Mouse (Mus musculus): ENCODE data around the gene Iqsec3. TPM values are rescaled to one million over a fixed set of nuclear protein-coding genes. Genes with fewer than 3 reads are reported as not detected.
A peak's percentile ranks its signal among the peaks of the same experiment; 100 is the strongest.

Gene Iqsec3
- total and polyA plus RNA-seq, 3 experiments, result 3.6 to 6.3 (median 4.9) TPM

- DNase-seq, result peak; percentile 30
Measured at GRCm38 (mm10) chr6:121366537-121366936, 106.9 kb downstream of the Iqsec3 start.

DNA sequence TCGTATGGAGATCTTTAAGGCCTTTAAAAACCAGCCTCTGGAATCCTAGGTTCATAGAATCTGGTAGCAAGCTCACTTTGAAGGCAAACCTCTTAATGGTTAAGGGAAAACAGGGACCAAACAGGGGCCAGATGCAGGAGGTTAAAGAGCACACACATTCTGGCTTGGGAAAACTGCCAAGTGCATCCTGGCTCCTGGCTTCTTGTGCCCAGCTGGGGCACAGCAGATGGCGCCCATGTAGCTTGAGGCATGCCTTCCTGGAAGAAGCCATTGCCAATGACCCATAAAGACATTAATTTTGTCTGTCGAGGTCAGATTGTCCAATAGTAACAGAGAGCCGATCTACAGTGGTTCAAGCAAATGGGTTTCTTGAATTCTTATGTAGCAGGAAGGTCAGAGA is 109.5 kb downstream of the Iqsec3 start:
- DNase-seq, result no peak

GRCm38 (mm10) chr6:121363061-121363460 is 110.4 kb downstream of the Iqsec3 start:
- no peak for DNase-seq

- no peak for DNase-seq
Measured at GRCm38 (mm10) chr6:121357232-121357631, 116.2 kb downstream of the Iqsec3 start.

DNA sequence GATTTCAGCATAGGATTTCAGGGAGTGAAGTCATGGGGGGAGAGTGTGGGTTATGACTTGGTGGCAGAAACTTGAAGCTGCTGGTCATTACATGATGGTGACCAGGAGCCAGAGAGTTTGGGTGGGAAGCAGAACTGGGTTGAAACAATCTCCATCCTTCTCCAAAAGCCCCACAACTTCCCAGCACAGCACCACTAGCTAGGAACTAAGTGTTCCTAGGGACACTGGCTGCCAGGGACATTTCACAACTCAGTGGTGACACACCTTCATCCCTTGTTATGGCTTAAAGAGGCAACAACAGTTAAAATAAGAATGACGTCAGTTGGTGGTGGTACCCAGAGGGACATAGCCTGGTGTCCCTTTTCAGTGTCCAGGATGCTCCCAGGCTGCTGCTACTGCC is 117.4 kb downstream of the Iqsec3 start:
- DNase-seq, result no peak

- DNase-seq, result peak; percentile 62
Measured at GRCm38 (mm10) chr6:121352276-121352675, 121.2 kb downstream of the Iqsec3 start.

DNA sequence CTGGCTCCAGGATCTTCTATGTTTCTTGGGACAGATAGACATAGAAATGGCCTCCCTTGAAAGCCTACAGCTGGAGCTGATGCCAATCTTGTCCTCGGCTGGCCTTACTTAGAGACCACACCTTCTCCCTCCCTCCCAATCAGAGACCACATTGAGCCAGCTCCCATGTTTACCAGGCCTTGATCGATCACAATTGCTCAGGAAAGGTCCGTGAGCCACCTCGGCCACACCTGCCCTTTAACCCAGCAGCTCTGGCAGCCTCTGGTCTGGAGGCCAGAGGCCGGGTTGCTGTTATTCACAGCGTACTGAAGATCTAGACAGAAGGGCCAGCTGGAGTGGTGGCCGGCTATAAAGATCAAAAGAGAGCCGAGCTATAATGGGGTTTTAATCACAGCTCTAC is 127.0 kb downstream of the Iqsec3 start:
- no peak for DNase-seq

DNA sequence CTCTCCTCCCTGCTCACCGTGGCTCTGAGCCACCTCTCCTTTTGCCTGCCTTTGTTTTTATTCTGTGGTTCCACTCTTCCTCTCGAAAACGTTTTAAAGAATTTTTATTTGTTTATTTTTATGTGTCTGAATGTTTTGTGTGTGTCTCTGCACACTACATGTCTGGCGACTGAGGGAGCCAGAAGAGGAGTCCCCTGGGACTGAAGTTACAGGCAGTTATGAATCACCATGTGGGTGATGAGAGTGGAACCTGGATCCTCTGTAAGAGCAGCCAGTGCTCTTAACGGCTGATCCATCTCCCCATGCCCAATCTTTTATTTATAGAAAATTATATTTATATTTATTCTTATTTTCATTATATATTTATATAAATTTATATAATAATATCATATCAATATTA is 129.1 kb downstream of the Iqsec3 start:
- no peak for DNase-seq

DNA sequence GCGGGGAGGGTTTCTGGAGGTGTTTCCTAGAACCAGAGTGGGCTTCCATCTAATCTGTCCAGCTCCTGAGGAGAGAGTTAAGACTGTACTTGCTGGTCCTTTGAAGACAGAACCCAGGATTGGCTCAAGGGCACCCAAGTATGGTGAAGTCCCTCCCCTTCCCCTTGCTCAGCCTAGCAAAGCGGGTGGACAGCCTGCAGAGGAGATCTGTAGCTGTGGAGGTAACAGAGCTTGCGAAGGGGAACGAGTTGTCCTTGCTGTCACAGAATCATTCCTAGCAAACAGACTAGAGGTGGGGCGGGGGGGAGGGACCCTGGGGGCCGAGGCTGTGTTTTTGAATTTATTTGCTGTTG is 129.7 kb downstream of the Iqsec3 start:
- DNase-seq, result no peak

DNA sequence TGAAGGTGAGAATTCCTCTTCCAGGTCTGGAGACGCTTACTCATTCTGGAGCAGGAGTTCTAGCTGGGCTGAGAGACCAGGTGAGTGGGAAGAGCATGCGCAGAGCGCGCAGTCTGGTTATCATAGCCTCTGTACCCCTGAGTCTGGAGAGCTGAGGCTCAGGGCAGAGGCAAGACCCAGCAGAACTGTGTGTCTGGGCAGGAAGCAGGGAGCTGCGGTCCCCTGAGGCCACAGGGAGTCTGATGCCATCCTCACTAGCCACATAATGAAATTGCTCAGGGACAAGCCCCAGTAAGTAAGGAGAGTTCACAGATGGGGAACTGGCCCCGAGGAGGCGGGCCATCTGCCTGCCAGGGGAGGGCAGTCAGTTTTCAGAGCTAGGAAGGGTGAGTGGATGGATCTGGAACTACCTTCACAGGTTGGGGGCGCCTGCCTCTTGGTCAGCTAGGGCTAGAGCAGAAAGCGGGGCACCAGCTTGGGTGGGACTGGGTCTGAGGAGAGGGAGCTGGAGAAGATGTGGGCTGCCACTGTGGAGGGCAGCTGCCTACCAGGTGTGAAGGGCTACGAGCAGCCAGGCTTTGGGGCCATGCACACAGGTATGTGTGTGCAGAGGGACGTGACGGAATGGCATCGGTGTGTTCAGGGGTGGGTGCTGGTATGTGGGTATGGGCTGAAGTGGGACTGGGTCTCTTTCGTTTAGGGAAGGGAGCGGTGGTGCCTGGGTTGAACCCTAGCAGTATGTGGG is 130.3 kb downstream of the Iqsec3 start, which contains the start of gene Slc6a12:
Gene Slc6a12 (plus strand): TSS at position 51 of the 745 bp plus-strand sequence.
- no peak for DNase-seq

GRCm38 (mm10) chr6:121341650-121342049 is 131.8 kb downstream of the Iqsec3 start:
- DNase-seq, result no peak

DNA sequence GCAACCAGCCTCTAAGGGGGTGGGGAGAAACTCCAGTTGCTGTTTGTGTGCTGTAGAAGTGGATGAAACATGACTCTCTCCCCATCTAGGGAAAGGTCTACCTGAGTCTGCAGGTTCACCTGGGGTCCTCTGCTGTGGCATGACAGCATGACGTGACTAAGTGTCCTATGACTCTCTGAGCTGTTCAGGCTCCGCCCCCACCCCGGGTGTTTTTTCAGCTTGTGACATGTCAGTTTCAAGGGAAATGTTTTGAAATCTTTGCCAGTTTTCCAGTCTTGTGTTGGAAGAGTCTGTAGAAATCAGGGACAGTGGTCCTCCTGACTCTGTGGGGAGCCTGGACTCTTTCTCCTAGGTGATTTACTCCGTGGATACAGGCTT is 135.0 kb downstream of the Iqsec3 start:
- DNase-seq, result peak; percentile 26

DNA sequence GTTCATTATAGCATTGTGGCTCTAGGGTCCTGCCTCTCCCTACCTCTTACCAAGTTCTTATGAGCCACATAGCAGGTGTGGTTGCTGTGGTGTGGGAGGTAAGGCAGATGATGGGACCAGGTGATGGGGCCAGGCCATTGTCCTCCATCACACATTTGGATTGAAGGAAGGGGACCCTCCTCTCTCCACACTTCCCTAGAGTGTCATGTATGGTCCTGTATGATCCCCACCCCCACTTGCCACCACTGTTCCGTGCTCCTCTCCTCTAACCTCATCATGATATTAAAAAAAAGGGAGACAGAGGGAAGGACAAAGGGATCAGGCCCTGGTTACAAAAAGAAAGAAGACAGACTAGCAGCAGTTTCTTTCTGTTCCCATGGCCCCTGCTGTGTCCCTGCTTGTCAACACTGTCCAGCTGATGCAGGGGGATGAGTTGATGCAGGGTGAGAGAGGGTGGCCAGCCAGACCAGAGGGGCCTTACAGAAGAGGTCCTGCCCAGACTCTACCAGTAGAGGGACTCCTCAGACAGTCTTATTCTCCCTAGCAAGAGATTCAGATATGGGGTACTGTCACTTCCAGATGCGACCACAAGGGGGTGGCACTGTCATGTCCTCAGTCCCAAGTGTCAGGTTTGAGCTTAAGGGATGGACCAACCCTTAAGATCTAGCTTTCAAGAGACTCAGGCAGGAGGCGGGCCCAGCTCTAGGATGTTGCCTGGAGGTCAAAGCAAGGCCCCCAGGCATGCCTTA is 135.5 kb downstream of the Iqsec3 start:
- peak; percentile 83 for DNase-seq

GRCm38 (mm10) chr6:121337229-121337628 is 136.2 kb downstream of the Iqsec3 start:
- no peak for DNase-seq

DNA sequence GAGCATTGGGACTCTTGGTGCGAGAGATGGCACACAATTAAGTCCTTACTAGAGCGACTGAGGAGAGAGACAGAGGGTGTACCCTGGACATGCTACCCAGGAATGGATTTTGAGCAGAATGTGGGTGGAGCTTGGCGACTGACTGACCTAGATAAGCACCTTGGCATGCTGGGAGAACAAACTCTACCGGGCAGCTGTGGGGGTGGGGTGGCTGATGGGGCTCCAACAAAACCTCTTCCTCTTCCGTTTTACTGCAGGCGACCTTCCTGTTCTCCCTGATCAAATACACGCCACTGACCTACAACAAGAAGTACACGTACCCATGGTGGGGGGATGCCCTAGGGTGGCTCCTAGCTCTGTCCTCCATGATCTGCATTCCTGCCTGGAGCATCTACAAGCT is 136.9 kb downstream of the Iqsec3 start:
- DNase-seq, result no peak

DNA sequence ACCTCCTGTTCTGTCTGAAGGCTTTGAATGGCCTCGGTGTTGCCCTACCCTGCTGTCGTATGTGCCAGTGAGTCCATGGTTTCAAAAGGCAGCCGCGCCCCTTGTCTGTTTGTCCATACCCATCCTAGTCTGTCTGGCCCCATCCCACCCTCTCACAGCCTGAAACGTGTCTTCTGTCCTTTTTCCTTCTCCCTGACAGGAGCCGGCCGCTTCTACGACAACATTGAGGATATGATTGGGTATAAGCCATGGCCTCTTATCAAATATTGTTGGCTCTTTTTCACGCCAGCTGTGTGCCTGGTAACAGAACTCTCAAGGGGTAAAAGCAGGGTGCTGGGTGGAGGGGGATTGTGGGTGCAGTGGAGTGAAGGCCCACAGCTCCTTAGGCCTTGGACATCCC is 137.6 kb downstream of the Iqsec3 start:
- no peak for DNase-seq

DNA sequence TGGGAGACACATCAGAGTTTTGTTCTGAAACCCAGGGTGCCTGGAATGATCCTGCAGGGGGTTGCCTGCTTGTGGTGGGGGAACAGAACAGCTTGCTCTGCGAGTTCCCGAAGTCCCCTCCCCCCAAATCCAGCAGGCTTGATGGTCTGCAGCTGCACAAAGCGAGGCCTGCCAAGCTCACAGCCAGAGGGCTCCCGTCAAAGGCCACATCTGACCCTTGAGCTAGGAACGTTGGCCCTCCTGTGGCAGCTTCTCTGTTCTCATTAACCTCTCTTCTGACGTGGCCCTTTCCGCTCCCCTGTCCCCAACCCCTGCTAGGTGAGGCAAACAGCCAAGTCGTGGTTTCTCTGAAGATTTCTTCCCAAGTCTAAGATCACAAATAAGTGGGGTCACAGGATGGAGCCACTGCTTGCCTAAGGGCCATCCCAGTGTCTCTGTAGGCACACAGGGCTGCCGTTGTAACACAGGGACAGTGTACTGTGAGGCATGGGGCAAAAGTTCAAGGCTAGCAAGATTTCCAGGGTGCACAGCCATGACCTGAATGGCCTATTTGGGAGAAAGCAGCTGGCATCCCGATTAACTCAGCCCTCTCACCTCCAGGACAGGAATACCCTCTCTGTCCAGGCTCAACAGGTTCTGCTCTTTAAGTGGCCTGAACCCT is 143.5 kb downstream of the Iqsec3 start:
- DNase-seq, result no peak

- no peak for DNase-seq
Measured at GRCm38 (mm10) chr6:121328417-121328884, 145.0 kb downstream of the Iqsec3 start.

GRCm38 (mm10) chr6:121326486-121327069 is 146.9 kb downstream of the Iqsec3 start:
- DNase-seq, result no peak

DNA sequence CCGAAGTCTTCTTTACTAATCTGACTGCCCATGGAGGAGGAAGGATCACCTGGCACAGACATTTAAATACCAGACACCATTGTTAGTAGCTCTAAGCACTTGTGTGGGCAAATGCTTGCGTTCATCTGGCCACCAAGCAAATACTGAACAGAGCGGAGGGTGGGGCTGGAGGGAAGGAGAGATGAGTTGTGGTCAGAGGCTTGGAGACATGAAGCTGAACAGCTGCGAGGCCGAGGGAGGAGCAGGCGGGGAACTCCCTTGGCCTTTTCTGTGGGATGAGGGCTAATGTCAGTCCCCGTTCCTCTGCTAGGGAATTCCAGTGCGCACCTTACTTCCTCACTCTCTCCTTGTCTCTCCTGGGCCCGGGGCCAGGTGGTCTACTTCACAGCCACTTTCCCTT is 147.7 kb downstream of the Iqsec3 start:
- DNase-seq, result no peak

DNA sequence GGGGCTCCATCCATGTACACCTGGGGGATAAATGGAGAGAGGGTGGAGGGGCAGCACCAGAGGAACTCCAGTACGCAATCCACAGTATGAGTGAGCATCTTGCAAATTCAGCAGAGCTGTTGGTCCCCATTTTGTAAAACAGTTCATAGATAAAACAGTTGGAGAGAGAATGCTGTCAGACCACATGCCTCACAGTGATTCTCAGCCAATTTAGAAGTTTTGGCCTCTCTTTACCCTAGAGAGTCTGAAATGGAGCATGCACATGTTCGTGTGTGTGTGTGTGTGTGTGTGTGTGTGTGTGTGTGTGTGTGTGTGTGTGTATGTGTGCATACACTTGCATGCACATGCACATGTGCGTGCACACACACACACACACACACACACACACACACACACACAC is 148.2 kb downstream of the Iqsec3 start:
- no peak for DNase-seq
